Mouse (Mus musculus) heart, adult 2 months (tissue): ENCODE data around the gene Abhd17a. TPM values are rescaled to one million over a fixed set of nuclear protein-coding genes. Genes with fewer than 3 reads are reported as not detected.
A peak's percentile ranks its signal among the peaks of the same experiment; 100 is the strongest.
"Not testable (repeated sequence)": the region's sequence is repeated elsewhere in the genome, so short reads cannot be mapped to it uniquely, and the experiment has no call there.

Experiments
- DNase-seq, 2 experiments: peaks; one replicate each; pipeline ENCODE4 v3.0.0; 2021
- H3K27ac ChIP-seq: fragments of 200-600 bp; 2 replicates; pipeline ENCODE4 v1.8.1; 2022
- H3K27me3 ChIP-seq: fragments of 200-500 bp; 2 replicates; pipeline ENCODE4 v1.6.1; 2012; ENCODE audit warnings: mild to moderate bottlenecking, low read length, inconsistent platforms, mixed read lengths; ENCODE audit not compliant: control insufficient read depth, insufficient read depth
- H3K36me3 ChIP-seq: fragments of 200-500 bp; 2 replicates; pipeline ENCODE4 v1.6.1; 2012; ENCODE audit warnings: low read length, inconsistent platforms; ENCODE audit not compliant: control insufficient read depth, insufficient read depth
- H3K4me1 ChIP-seq: fragments of 200-500 bp; 2 replicates; pipeline ENCODE4 v1.6.1; 2011; ENCODE audit warnings: low read length; ENCODE audit not compliant: control insufficient read depth, insufficient read depth
- H3K4me3 ChIP-seq: fragments of 200-600 bp; 2 replicates; pipeline ENCODE4 v1.8.1; 2022
- H3K79me2 ChIP-seq: fragments of 200-500 bp; replicated peaks from 2 replicates; pipeline ENCODE4 v1.6.1; 2012; ENCODE audit warnings: mild to moderate bottlenecking, inconsistent platforms, low read length, moderate library complexity, mixed read lengths; ENCODE audit not compliant: control insufficient read depth, insufficient read depth
- H3K9ac ChIP-seq: fragments of 200-500 bp; 2 replicates; pipeline ENCODE4 v1.6.1; 2012; ENCODE audit warnings: low read depth, mild to moderate bottlenecking, control low read depth, inconsistent platforms, low read length, mixed read lengths
- CTCF ChIP-seq: fragments of 200-600 bp; IDR thresholded peaks from 2 replicates; pipeline ENCODE4 v1.8.1; 2022; ENCODE audit warnings: antibody characterized with exemption, mild to moderate bottlenecking, moderate library complexity
- EP300 ChIP-seq: fragments of 200-500 bp; IDR thresholded peaks from 2 replicates; pipeline ENCODE4 v1.6.1; 2011; ENCODE audit warnings: low read depth, low read length, control low read depth; ENCODE audit not compliant: insufficient read depth
- POLR2A ChIP-seq: fragments of 200-500 bp; IDR thresholded peaks from 2 replicates; pipeline ENCODE4 v1.6.1; 2011; ENCODE audit warnings: mild to moderate bottlenecking, low read depth, low read length, control low read depth; ENCODE audit not compliant: insufficient read depth
- WGBS: fragments of 180-500 bp; shearing (Covaris S2); methylation state at CpG from one replicate; pipeline ENCODE4 v1.1.7; 2018; 5-methylcytosine and 5-hydroxymethylcytosine counted together
- intact Hi-C: fragments of 180-260 bp; cut with DNase I; formaldehyde crosslinking; loops from one replicate; pipeline ENCODE4 v1.15.1; 2025
- polyA plus RNA-seq: library from polyadenylated mRNA; depleted of rRNA; stranded (reverse); fragments of >200 nt; gene quantifications from 2 replicates; pipeline ENCODE4 v1.2.3, GENCODE M21; 2012
- total RNA-seq, 2 experiments: library from RNA; stranded (reverse); gene quantifications; 2 replicates each; pipeline ENCODE4 v1.2.3; 2021

Gene Abhd17a
- total and polyA plus RNA-seq, 3 experiments, result 40.2 to 80.0 (median 46.9) TPM

- DNase-seq, result peak in 1 of 2 experiments; percentile 74
- Histone ChIP-seq H3K27me3 (no peaks in the 10 kb centered on the region), H3K27ac (no peak overlapping the region), H3K36me3 (no peaks in the 10 kb centered on the region), H3K9ac (no peak overlapping the region), H3K4me3 (no peak overlapping the region), H3K4me1 (no peaks in the 10 kb centered on the region), H3K79me2 (peaks cover 4% of the 10 kb centered on the region; the same call in 1 of the 2 replicates)
- WGBS, result 31% methylated on average over 4 of the region's 4 CpGs
- TF ChIP-seq EP300 (0 out of 2 replicates have a peak, but pooled peaks have one; percentile 50), CTCF (peak; percentile 97), POLR2A (no peak)
- intact Hi-C loops, result loop anchor here (1.0 kb wide), 1 partner anchor 77 kb away; no protein-coding TSS in a partner anchor
Observed at GRCm38 (mm10) chr10:80611024-80611423, 20.9 kb upstream of the Abhd17a start.

- WGBS, result 91% methylated on average over 9 of the region's 9 CpGs
- Histone ChIP-seq H3K9ac (no peak overlapping the region), H3K4me1 (no peaks in the 10 kb centered on the region), H3K4me3 (no peak overlapping the region), H3K79me2 (peaks cover 4% of the 10 kb centered on the region; the same call in 1 of the 2 replicates), H3K36me3 (no peaks in the 10 kb centered on the region), H3K27ac (no peak overlapping the region), H3K27me3 (no peaks in the 10 kb centered on the region)
- DNase-seq, result peak in 1 of 2 experiments; percentile 20
- intact Hi-C loops, result no loop called here
- TF ChIP-seq POLR2A (no peak), EP300 (no peak), CTCF (no peak)
Observed at GRCm38 (mm10) chr10:80610116-80610785, 20.1 kb upstream of the Abhd17a start.

GRCm38 (mm10) chr10:80609269-80609924 is 19.3 kb upstream of the Abhd17a start:
- intact Hi-C loops, result no loop called here
- DNase-seq, result no peak

GRCm38 (mm10) chr10:80608435-80608834 is 18.3 kb upstream of the Abhd17a start:
- Histone ChIP-seq H3K27ac (no peak overlapping the region), H3K79me2 (peaks cover 7% of the 10 kb centered on the region), H3K4me1 (peaks cover 3% of the 10 kb centered on the region), H3K27me3 (no peaks in the 10 kb centered on the region), H3K4me3 (no peak overlapping the region), H3K36me3 (no peaks in the 10 kb centered on the region), H3K9ac (no peak overlapping the region)
- intact Hi-C loops, result no loop called here
- TF ChIP-seq CTCF, result no peak
- TF ChIP-seq EP300, result no peak
- no peak for TF ChIP-seq POLR2A
- WGBS, result 89% methylated on average over 3 of the region's 3 CpGs
- DNase-seq, result no peak

More at GRCm38 (mm10) chr10:80609269-80609924, 19.3 kb upstream of the Abhd17a start:
- Histone ChIP-seq H3K79me2 (peaks cover 7% of the 10 kb centered on the region), H3K36me3 (no peaks in the 10 kb centered on the region), H3K9ac (no peak overlapping the region), H3K4me3 (no peak overlapping the region), H3K27me3 (no peaks in the 10 kb centered on the region), H3K4me1 (no peaks in the 10 kb centered on the region), H3K27ac (no peak overlapping the region)
- no peak for TF ChIP-seq EP300
- no peak for TF ChIP-seq POLR2A
- TF ChIP-seq CTCF, result no peak
- 85% methylated on average over 10 of the region's 10 CpGs for WGBS

- DNase-seq, result peak in 1 of 2 experiments; percentile 21
- WGBS, result 95% methylated on average over 34 of the region's 34 CpGs
- H3K36me3 ChIP-seq, result no peaks in the 10 kb centered on the region
- no peak overlapping the region for H3K27ac ChIP-seq
- H3K9ac ChIP-seq, result no peak overlapping the region
- no peak overlapping the region for H3K4me3 ChIP-seq
- H3K4me1 ChIP-seq, result peaks cover 6% of the 10 kb centered on the region
- intact Hi-C loops, result no loop called here
- H3K79me2 ChIP-seq, result peaks cover 7% of the 10 kb centered on the region
- no peaks in the 10 kb centered on the region for H3K27me3 ChIP-seq
- TF ChIP-seq EP300, result no peak
- TF ChIP-seq POLR2A, result no peak
Observed at GRCm38 (mm10) chr10:80606737-80607350, 16.7 kb upstream of the Abhd17a start.

- Histone ChIP-seq H3K9ac (no peak overlapping the region), H3K36me3 (no peaks in the 10 kb centered on the region), H3K4me3 (no peak overlapping the region), H3K79me2 (peaks cover 7% of the 10 kb centered on the region), H3K4me1 (peaks cover 6% of the 10 kb centered on the region), H3K27ac (no peak overlapping the region), H3K27me3 (no peaks in the 10 kb centered on the region)
- no peak for TF ChIP-seq POLR2A
- TF ChIP-seq EP300, result no peak
- no peak for TF ChIP-seq CTCF
- 85% methylated on average over 23 of the region's 23 CpGs for WGBS
- no peak for DNase-seq
- intact Hi-C loops, result no loop called here
Observed at GRCm38 (mm10) chr10:80606306-80606705, 16.2 kb upstream of the Abhd17a start.

GRCm38 (mm10) chr10:80605721-80606120 is 15.6 kb upstream of the Abhd17a start, which contains the start of gene Gm49322:
Gene Gm49322, plus strand, starts transcription at chr10:80606021.
- not testable (repeated sequence) for H3K27ac ChIP-seq, H3K4me1 ChIP-seq, H3K27me3 ChIP-seq, H3K9ac ChIP-seq, H3K4me3 ChIP-seq, H3K79me2 ChIP-seq, H3K36me3 ChIP-seq, DNase-seq
- WGBS, result 80% methylated on average over 4 of the region's 4 CpGs
- intact Hi-C loops, result loop anchor here (2.0 kb wide), 1 partner anchor 15 kb away; no protein-coding TSS in a partner anchor
